Mouse (Mus musculus): ENCODE results near the gene Gm20388.

GRCm38 (mm10) chr8:123624274-123624673 lies 3713.6 kb downstream of the Gm20388 start:
- TF ChIP-seq GATA1 (IDR thresholded peaks at IDR 0.05; ENCODE audit: low read length) (no peak), TAL1 (IDR thresholded peaks at IDR 0.05; ENCODE audit: low read length) (no peak)

Data from erythroblast, embryonic 14.5 days (primary cell).